Mouse (Mus musculus): ENCODE data around the gene 1600002K03Rik. TPM values are rescaled to one million over a fixed set of nuclear protein-coding genes. Genes with fewer than 3 reads are reported as not detected.

Gene 1600002K03Rik
- total RNA-seq (2017) = 7.8 and 15.6 TPM in 2 replicates

GRCm38 (mm10) chr10:80172527-80173292 is at the start of gene 1600002K03Rik:
Gene 1600002K03Rik (plus strand): TSS chr10:80172944.
- ATAC-seq (replicated peaks; ENCODE audit: low read depth, poor library complexity, severe bottlenecking) = peak; percentile 74

- ATAC-seq (replicated peaks; ENCODE audit: low read depth, poor library complexity, severe bottlenecking) = no peak
Measured at GRCm38 (mm10) chr10:80123932-80124562, 48.7 kb upstream of the 1600002K03Rik start.

GRCm38 (mm10) chr10:80127920-80128319 is 44.8 kb upstream of the 1600002K03Rik start:
- no peak for ATAC-seq (replicated peaks; ENCODE audit: low read depth, poor library complexity, severe bottlenecking)

- no peak for ATAC-seq (replicated peaks; ENCODE audit: low read depth, poor library complexity, severe bottlenecking)
Measured at GRCm38 (mm10) chr10:80129846-80130245, 42.9 kb upstream of the 1600002K03Rik start.

GRCm38 (mm10) chr10:80130403-80131031 is 42.2 kb upstream of the 1600002K03Rik start:
- no peak for ATAC-seq (replicated peaks; ENCODE audit: low read depth, poor library complexity, severe bottlenecking)

- peak; percentile 37; the same call in 1 of the 2 replicates for ATAC-seq (replicated peaks; ENCODE audit: low read depth, poor library complexity, severe bottlenecking)
Measured at GRCm38 (mm10) chr10:80131316-80131951, 41.3 kb upstream of the 1600002K03Rik start.

GRCm38 (mm10) chr10:80131952-80132350 is 40.8 kb upstream of the 1600002K03Rik start:
- ATAC-seq (replicated peaks; ENCODE audit: low read depth, poor library complexity, severe bottlenecking) = no peak

GRCm38 (mm10) chr10:80133226-80133849 is 39.4 kb upstream of the 1600002K03Rik start:
- peak; percentile 17; the same call in 1 of the 2 replicates for ATAC-seq (replicated peaks; ENCODE audit: low read depth, poor library complexity, severe bottlenecking)

- ATAC-seq (replicated peaks; ENCODE audit: low read depth, poor library complexity, severe bottlenecking) = no peak
Measured at GRCm38 (mm10) chr10:80134421-80134820, 38.3 kb upstream of the 1600002K03Rik start.

GRCm38 (mm10) chr10:80135161-80135560 is 37.6 kb upstream of the 1600002K03Rik start:
- ATAC-seq (replicated peaks; ENCODE audit: low read depth, poor library complexity, severe bottlenecking) = no peak

- ATAC-seq (replicated peaks; ENCODE audit: low read depth, poor library complexity, severe bottlenecking) = no peak
Measured at GRCm38 (mm10) chr10:80135641-80136040, 37.1 kb upstream of the 1600002K03Rik start.

- ATAC-seq (replicated peaks; ENCODE audit: low read depth, poor library complexity, severe bottlenecking) = no peak
Measured at GRCm38 (mm10) chr10:80136179-80136951, 36.4 kb upstream of the 1600002K03Rik start.

GRCm38 (mm10) chr10:80136952-80137625 is 35.7 kb upstream of the 1600002K03Rik start:
- no peak for ATAC-seq (replicated peaks; ENCODE audit: low read depth, poor library complexity, severe bottlenecking)

GRCm38 (mm10) chr10:80137626-80138552 is 34.9 kb upstream of the 1600002K03Rik start:
- ATAC-seq (replicated peaks; ENCODE audit: low read depth, poor library complexity, severe bottlenecking) = no peak

- ATAC-seq (replicated peaks; ENCODE audit: low read depth, poor library complexity, severe bottlenecking) = no peak
Measured at GRCm38 (mm10) chr10:80138553-80139438, 33.9 kb upstream of the 1600002K03Rik start, which contains the start of gene Atp5d. Gene Atp5d (plus strand): TSS chr10:80138632.

GRCm38 (mm10) chr10:80139439-80139775 is 33.3 kb upstream of the 1600002K03Rik start:
- no peak for ATAC-seq (replicated peaks; ENCODE audit: low read depth, poor library complexity, severe bottlenecking)
